Mouse (Mus musculus) forebrain, embryonic 12.5 days (tissue): ENCODE results near the gene Dapk1. TPM values are rescaled to one million over a fixed set of nuclear protein-coding genes. Genes with fewer than 3 reads are reported as not detected.

Experiments used
- ATAC-seq: fragments of 200-750 bp; cut with Nextera tagmentation; 2 replicates; pipeline ENCODE4 v1.8.0; 2017; ENCODE audit warnings: moderate TSS enrichment; ENCODE audit not compliant: low FRiP score
- H3K27ac ChIP-seq: fragments of 300-500 bp; sonication (generic); 2 replicates; pipeline ENCODE4 v1.5.1; 2016; ENCODE audit warnings: mild to moderate bottlenecking
- H3K27me3 ChIP-seq: fragments of 300-500 bp; sonication (generic); 2 replicates; pipeline ENCODE4 v1.6.1; 2016; ENCODE audit warnings: mild to moderate bottlenecking
- H3K36me3 ChIP-seq: fragments of 300-500 bp; sonication (generic); replicated peaks from 2 replicates; pipeline ENCODE4 v1.6.1; 2016; ENCODE audit warnings: mild to moderate bottlenecking
- H3K4me1 ChIP-seq: fragments of 300-500 bp; sonication (generic); 2 replicates; pipeline ENCODE4 v1.6.1; 2016
- H3K4me2 ChIP-seq: fragments of 300-500 bp; sonication (generic); 2 replicates; pipeline ENCODE4 v1.6.1; 2016; ENCODE audit warnings: mild to moderate bottlenecking, moderate library complexity
- H3K4me3 ChIP-seq: fragments of 300-500 bp; sonication (generic); replicated peaks from 2 replicates; pipeline ENCODE4 v1.5.1; 2016; ENCODE audit warnings: mild to moderate bottlenecking
- H3K9ac ChIP-seq: fragments of 300-500 bp; sonication (generic); 2 replicates; pipeline ENCODE4 v1.6.1; 2016; ENCODE audit warnings: mild to moderate bottlenecking
- H3K9me3 ChIP-seq: fragments of 300-500 bp; sonication (generic); 2 replicates; pipeline ENCODE4 v1.6.1; 2016
- WGBS: fragments of 180-500 bp; shearing (Covaris S2); methylation state at CpG from one replicate; pipeline ENCODE4 v1.1.7; 2016; 5-methylcytosine and 5-hydroxymethylcytosine counted together
- polyA plus RNA-seq: library from polyadenylated mRNA; unstranded; fragments of >200 nt; fragmentation: Nextera tagmentation; extraction: Ambion mirVana; gene quantifications from 2 replicates; pipeline ENCODE4 v1.2.1, GENCODE M21; 2016

Gene Dapk1
- polyA plus RNA-seq, 1 experiment from 2014 or later: 39.8 TPM

- 0 out of 2 replicates have a peak, but pooled peaks have one; percentile 19 for ATAC-seq
- no peak overlapping the region for H3K4me3 ChIP-seq
- peaks cover 42% of the 10 kb centered on the region for H3K4me1 ChIP-seq
- H3K4me2 ChIP-seq: no peak overlapping the region
- H3K9me3 ChIP-seq: no peaks in the 10 kb centered on the region
- WGBS: 70% methylated on average over 12 of the region's 12 CpGs
- H3K27ac ChIP-seq: no peak overlapping the region
- H3K9ac ChIP-seq: no peak overlapping the region
- H3K27me3 ChIP-seq: no peaks in the 10 kb centered on the region
- 0 out of 2 replicates have a peak, but pooled peaks cover 3% of the 10 kb centered on the region for H3K36me3 ChIP-seq
Observed at GRCm38 (mm10) chr13:60686024-60686663, 84.4 kb downstream of the Dapk1 start.

- Histone ChIP-seq H3K4me3 (no peak overlapping the region), H3K27me3 (no peaks in the 10 kb centered on the region), H3K9me3 (0 out of 2 replicates have a peak, but pooled peaks cover under 1% of the 10 kb centered on the region), H3K9ac (no peak overlapping the region), H3K4me2 (no peak overlapping the region), H3K27ac (no peak overlapping the region), H3K36me3 (peaks cover 6% of the 10 kb centered on the region; the same call in 1 of the 2 replicates), H3K4me1 (peaks cover 42% of the 10 kb centered on the region)
- no peak for ATAC-seq
- 83% methylated on average over 12 of the region's 12 CpGs for WGBS
Observed at GRCm38 (mm10) chr13:60686967-60687366, 85.2 kb downstream of the Dapk1 start.

- ATAC-seq: no peak
- peaks cover 42% of the 10 kb centered on the region for H3K4me1 ChIP-seq
- 94% methylated on average over 4 of the region's 4 CpGs for WGBS
Observed at GRCm38 (mm10) chr13:60687462-60687861, 85.7 kb downstream of the Dapk1 start.

GRCm38 (mm10) chr13:60687891-60688290 lies 86.1 kb downstream of the Dapk1 start:
- ATAC-seq: no peak
- no peak overlapping the region for H3K4me3 ChIP-seq

More at GRCm38 (mm10) chr13:60687462-60687861, 85.7 kb downstream of the Dapk1 start:
- peaks cover 6% of the 10 kb centered on the region; the same call in 1 of the 2 replicates for H3K36me3 ChIP-seq
- H3K4me2 ChIP-seq: no peak overlapping the region
- 0 out of 2 replicates have a peak, but pooled peaks cover 5% of the 10 kb centered on the region for H3K9me3 ChIP-seq
- no peaks in the 10 kb centered on the region for H3K27me3 ChIP-seq
- no peak overlapping the region for H3K27ac ChIP-seq
- H3K9ac ChIP-seq: no peak overlapping the region
- no peak overlapping the region for H3K4me3 ChIP-seq

GRCm38 (mm10) chr13:60690921-60691320 lies 89.2 kb downstream of the Dapk1 start:
- peaks cover 18% of the 10 kb centered on the region for H3K4me1 ChIP-seq
- H3K9ac ChIP-seq: no peak overlapping the region
- H3K4me2 ChIP-seq: no peak overlapping the region
- no peak overlapping the region for H3K27ac ChIP-seq
- no peak overlapping the region for H3K4me3 ChIP-seq
- WGBS: 90% methylated on average over 2 of the region's 2 CpGs
- 0 out of 2 replicates have a peak, but pooled peaks cover 5% of the 10 kb centered on the region for H3K9me3 ChIP-seq
- no peaks in the 10 kb centered on the region for H3K27me3 ChIP-seq
- ATAC-seq: no peak
- H3K36me3 ChIP-seq: peaks cover 10% of the 10 kb centered on the region; the same call in 1 of the 2 replicates

More at GRCm38 (mm10) chr13:60687891-60688290, 86.1 kb downstream of the Dapk1 start:
- peaks cover 9% of the 10 kb centered on the region; the same call in 1 of the 2 replicates for H3K36me3 ChIP-seq
- H3K9ac ChIP-seq: no peak overlapping the region
- H3K27ac ChIP-seq: no peak overlapping the region
- peaks cover 42% of the 10 kb centered on the region for H3K4me1 ChIP-seq
- H3K27me3 ChIP-seq: no peaks in the 10 kb centered on the region
- H3K4me2 ChIP-seq: no peak overlapping the region
- H3K9me3 ChIP-seq: 0 out of 2 replicates have a peak, but pooled peaks cover 5% of the 10 kb centered on the region
- 83% methylated on average over 7 of the region's 7 CpGs for WGBS

DNA sequence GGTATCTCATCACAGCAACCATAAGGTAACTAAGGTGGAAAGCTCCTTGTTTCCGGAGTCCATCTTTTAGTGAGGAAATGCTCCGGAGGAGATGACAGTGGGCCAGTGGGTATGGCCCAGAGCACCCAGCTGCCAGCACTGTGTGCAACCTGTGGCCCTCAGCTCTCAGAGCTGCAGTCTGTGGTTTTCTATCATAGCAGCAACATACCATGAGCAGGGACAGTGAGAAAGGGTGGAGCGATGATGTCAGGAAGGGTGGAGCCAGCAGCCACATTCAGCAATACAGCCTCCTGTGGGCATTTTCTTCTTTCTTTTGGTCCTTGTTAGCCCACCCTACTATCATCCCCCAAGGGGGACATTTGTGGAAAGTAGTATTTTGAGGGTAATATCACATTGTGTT lies 90.2 kb downstream of the Dapk1 start:
- WGBS: 100% methylated on average over 3 of the region's 3 CpGs
- Histone ChIP-seq H3K4me1 (peaks cover 13% of the 10 kb centered on the region; the same call in 1 of the 2 replicates), H3K4me2 (no peak overlapping the region), H3K27ac (no peak overlapping the region), H3K9me3 (0 out of 2 replicates have a peak, but pooled peaks cover 5% of the 10 kb centered on the region), H3K27me3 (no peaks in the 10 kb centered on the region), H3K9ac (no peak overlapping the region), H3K36me3 (peaks cover 10% of the 10 kb centered on the region), H3K4me3 (no peak overlapping the region)
- no peak for ATAC-seq

DNA sequence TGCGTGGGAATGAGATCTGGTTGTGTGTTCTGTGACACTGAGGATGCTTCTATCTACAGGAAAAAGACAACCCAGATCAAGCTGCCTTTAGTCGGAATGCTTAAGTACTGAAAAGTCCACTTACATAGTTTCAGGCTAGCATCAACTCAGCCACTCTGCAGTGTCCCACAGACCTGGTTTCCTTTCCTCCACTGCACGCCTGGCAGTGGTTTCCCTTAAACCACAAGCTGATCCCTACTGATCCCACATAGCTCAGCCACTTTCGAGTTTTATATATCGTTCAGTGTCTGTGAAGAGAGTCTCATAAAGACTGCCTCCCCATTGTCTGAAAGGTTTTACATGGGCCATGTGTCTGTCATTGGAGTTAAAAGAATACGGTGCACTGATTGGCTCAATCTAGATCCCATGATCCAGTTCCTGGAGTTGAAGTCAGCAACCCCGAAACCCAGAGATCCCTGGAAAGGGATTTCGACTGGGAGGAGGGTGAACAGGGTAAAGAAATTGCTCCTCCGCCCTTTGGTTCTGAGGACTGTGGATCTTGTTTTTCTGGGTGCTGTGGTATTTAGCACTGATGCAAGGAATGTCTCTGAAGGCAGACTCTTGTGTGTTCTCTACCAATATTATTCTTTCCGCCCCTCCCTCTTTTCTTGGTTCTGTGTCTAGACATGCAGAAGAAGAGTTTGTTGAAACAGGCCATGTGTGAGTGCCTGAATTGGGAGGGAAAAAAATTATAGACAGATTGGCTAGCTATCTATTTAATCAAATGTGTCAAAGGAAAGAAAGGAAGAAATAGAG lies 93.6 kb downstream of the Dapk1 start:
- Histone ChIP-seq H3K4me3 (no peak overlapping the region), H3K27ac (no peak overlapping the region), H3K9me3 (0 out of 2 replicates have a peak, but pooled peaks cover 5% of the 10 kb centered on the region), H3K36me3 (peaks cover 14% of the 10 kb centered on the region), H3K4me2 (no peak overlapping the region), H3K4me1 (0 out of 2 replicates have a peak, but pooled peaks cover 5% of the 10 kb centered on the region), H3K9ac (no peak overlapping the region), H3K27me3 (no peaks in the 10 kb centered on the region)
- 82% methylated on average over 10 of the region's 10 CpGs for WGBS
- no peak for ATAC-seq

DNA sequence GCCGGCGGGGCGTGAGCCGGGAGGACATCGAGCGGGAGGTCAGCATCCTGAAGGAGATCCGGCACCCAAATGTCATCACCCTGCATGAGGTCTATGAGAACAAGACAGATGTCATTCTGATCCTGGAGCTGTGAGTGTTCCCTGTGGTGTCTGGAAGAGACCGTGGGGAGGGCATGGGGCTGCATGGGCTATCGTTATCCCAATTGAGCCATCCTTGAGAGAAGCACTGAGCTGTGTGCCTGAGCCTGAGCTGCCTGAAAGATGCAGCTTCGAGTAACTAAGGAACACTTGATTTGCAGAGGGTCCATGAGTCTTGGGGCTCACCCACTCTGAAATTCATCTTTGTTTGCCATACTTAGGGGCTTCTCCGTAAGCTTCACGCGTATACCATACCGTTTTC lies 94.6 kb downstream of the Dapk1 start:
- no peaks in the 10 kb centered on the region for H3K27me3 ChIP-seq
- ATAC-seq: no peak
- no peak overlapping the region for H3K4me2 ChIP-seq
- 0 out of 2 replicates have a peak, but pooled peaks cover 5% of the 10 kb centered on the region for H3K9me3 ChIP-seq
- peak overlapping the region; percentile 21; the same call in 1 of the 2 replicates for H3K27ac ChIP-seq
- no peak overlapping the region for H3K9ac ChIP-seq
- peaks cover 11% of the 10 kb centered on the region for H3K36me3 ChIP-seq
- H3K4me3 ChIP-seq: no peak overlapping the region
- WGBS: 86% methylated on average over 14 of the region's 14 CpGs
- H3K4me1 ChIP-seq: 0 out of 2 replicates have a peak, but pooled peaks cover 5% of the 10 kb centered on the region

DNA sequence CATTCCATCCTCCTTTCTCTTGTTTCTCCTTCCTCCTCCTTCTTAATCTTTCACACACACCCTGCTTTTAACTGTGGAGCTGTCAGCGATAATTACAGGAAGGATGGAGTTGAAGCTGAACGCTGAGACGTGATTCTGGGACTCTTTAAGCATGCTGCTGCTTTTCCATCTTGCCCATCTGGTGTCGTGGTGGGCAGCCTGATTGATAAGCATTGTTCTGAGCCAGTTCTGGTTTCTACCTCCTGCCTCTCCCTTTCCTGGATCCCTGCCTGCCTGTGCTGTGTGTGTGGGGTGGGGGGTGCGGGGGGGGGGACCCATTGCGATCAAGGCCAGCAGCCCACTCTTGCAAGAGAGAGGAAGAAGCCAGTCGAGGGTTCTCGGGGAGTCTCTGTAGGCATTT lies 95.0 kb downstream of the Dapk1 start:
- Histone ChIP-seq H3K9me3 (0 out of 2 replicates have a peak, but pooled peaks cover 5% of the 10 kb centered on the region), H3K4me1 (0 out of 2 replicates have a peak, but pooled peaks cover 5% of the 10 kb centered on the region), H3K4me3 (no peak overlapping the region), H3K27ac (peak overlapping the region; percentile 21; the same call in 1 of the 2 replicates), H3K27me3 (no peaks in the 10 kb centered on the region), H3K4me2 (no peak overlapping the region), H3K9ac (no peak overlapping the region), H3K36me3 (peaks cover 8% of the 10 kb centered on the region)
- 76% methylated on average over 8 of the region's 8 CpGs for WGBS
- no peak for ATAC-seq

GRCm38 (mm10) chr13:60698021-60698420 lies 96.3 kb downstream of the Dapk1 start:
- no peak overlapping the region for H3K4me2 ChIP-seq
- WGBS: 96% methylated on average over 2 of the region's 2 CpGs
- no peak overlapping the region for H3K27ac ChIP-seq
- H3K9me3 ChIP-seq: no peaks in the 10 kb centered on the region
- no peak for ATAC-seq
- H3K27me3 ChIP-seq: no peaks in the 10 kb centered on the region
- 0 out of 2 replicates have a peak, but pooled peaks cover 5% of the 10 kb centered on the region for H3K4me1 ChIP-seq
- H3K36me3 ChIP-seq: peaks cover 4% of the 10 kb centered on the region; the same call in 1 of the 2 replicates
- no peak overlapping the region for H3K9ac ChIP-seq
- no peak overlapping the region for H3K4me3 ChIP-seq

DNA sequence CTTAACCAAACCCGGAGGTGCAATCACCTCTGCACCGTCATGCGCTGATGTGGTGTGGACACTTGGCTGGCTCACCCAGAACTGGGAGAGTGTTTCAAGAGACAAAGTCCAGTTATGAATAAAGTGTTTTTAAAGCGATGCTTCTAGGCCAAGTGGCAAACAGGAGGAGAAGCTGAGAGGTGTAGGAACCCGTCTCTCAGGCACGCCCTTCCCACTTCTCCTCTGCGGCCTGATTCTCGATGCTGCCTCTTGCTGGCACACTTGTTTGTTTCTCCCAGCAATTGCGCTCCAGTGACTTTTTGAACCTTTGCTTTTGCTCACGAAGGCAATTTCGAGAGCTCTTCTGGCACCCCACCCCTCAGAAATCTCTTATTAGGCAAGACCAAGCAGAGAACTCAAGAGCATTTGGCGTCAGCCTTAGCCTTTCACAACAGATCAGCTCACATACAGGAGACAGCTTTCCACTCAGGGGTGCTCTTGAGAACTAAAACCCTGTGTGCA lies 100.0 kb downstream of the Dapk1 start:
- no peak overlapping the region for H3K27ac ChIP-seq
- H3K9ac ChIP-seq: no peak overlapping the region
- ATAC-seq: no peak
- H3K4me2 ChIP-seq: no peak overlapping the region
- peaks cover 1% of the 10 kb centered on the region; the same call in 1 of the 2 replicates for H3K4me1 ChIP-seq
- 0 out of 2 replicates have a peak, but pooled peaks cover 5% of the 10 kb centered on the region for H3K27me3 ChIP-seq
- H3K9me3 ChIP-seq: no peaks in the 10 kb centered on the region
- WGBS: 78% methylated on average over 12 of the region's 12 CpGs
- H3K36me3 ChIP-seq: peaks cover 9% of the 10 kb centered on the region
- H3K4me3 ChIP-seq: no peak overlapping the region
